Mouse (Mus musculus): ENCODE results near the gene Fam89a. TPM values are rescaled to one million over a fixed set of nuclear protein-coding genes. Genes with fewer than 3 reads are reported as not detected.
A peak's percentile ranks its signal among the peaks of the same experiment; 100 is the strongest.

The Fam89a gene
- polyA plus RNA-seq (2014; fragmentation: Nextera tagmentation; extraction: Ambion mirVana) = 1.2 and 1.4 TPM in 2 replicates

- ATAC-seq (replicated peaks; ENCODE audit: low FRiP score) (no peak; the same call in 1 of the 2 replicates), DNase-seq (ENCODE audit: low spot score) (peak; percentile 82)
- WGBS = under 1% methylated on average over 38 of the region's 41 CpGs
- Histone ChIP-seq H3K4me1 (replicated peaks; ENCODE audit: control insufficient read depth, insufficient read depth, low read length) (peaks cover 8% of the 10 kb centered on the region; the same call in 1 of the 2 replicates), H3K27me3 (ENCODE audit: control insufficient read depth, insufficient read depth, low read length) (peaks cover 37% of the 10 kb centered on the region), H3K9ac (ENCODE audit: low read length) (peak within 1 kb of the TSS; percentile 27), H3K36me3 (ENCODE audit: control insufficient read depth, insufficient read depth, low read length) (no peaks in the 10 kb centered on the region), H3K9me3 (ENCODE audit: control insufficient read depth, low read length) (no peaks in the 10 kb centered on the region), H3K4me2 (ENCODE audit: low read depth, low read length, severe bottlenecking) (peak within 1 kb of the TSS; percentile 74), H3K4me3 (ENCODE audit: low read depth, low read length) (peak within 1 kb of the TSS; percentile 49), H3K27ac (ENCODE audit: low read depth, low read length) (no peak within 1 kb of the TSS)
These were observed at the start of gene Fam89a for GRCm38 (mm10) chr8:124751709-124752173. TSS of gene Fam89a (minus strand) at chr8:124751832.

- H3K4me1 ChIP-seq (replicated peaks; ENCODE audit: control insufficient read depth, insufficient read depth, low read length) = no peaks in the 10 kb centered on the region
- WGBS = 52% methylated on average over 11 of the region's 11 CpGs
- no peak overlapping the region for H3K9ac ChIP-seq (ENCODE audit: low read length)
- no peak for DNase-seq (ENCODE audit: low spot score)
- H3K9me3 ChIP-seq (ENCODE audit: control insufficient read depth, low read length) = no peaks in the 10 kb centered on the region
- no peak overlapping the region for H3K4me3 ChIP-seq (ENCODE audit: low read depth, low read length)
- no peak overlapping the region for H3K4me2 ChIP-seq (ENCODE audit: low read depth, low read length, severe bottlenecking)
- no peak for ATAC-seq (replicated peaks; ENCODE audit: low FRiP score)
- H3K27ac ChIP-seq (ENCODE audit: low read depth, low read length) = no peak overlapping the region
- H3K27me3 ChIP-seq (ENCODE audit: control insufficient read depth, insufficient read depth, low read length) = peaks cover 4% of the 10 kb centered on the region
- H3K36me3 ChIP-seq (ENCODE audit: control insufficient read depth, insufficient read depth, low read length) = no peaks in the 10 kb centered on the region
These were observed 48.9 kb upstream of the Fam89a start for GRCm38 (mm10) chr8:124800542-124800941.

GRCm38 (mm10) chr8:124795781-124796488 is 44.3 kb upstream of the Fam89a start:
- 80% methylated on average over 8 of the region's 8 CpGs for WGBS
- Histone ChIP-seq H3K27ac (ENCODE audit: low read depth, low read length) (no peak overlapping the region), H3K27me3 (ENCODE audit: control insufficient read depth, insufficient read depth, low read length) (peaks cover 34% of the 10 kb centered on the region), H3K9me3 (ENCODE audit: control insufficient read depth, low read length) (no peaks in the 10 kb centered on the region), H3K4me2 (ENCODE audit: low read depth, low read length, severe bottlenecking) (no peak overlapping the region; the same call in 1 of the 2 replicates), H3K4me3 (ENCODE audit: low read depth, low read length) (0 out of 2 replicates have a peak overlapping the region, but pooled peaks have one; percentile 1), H3K4me1 (replicated peaks; ENCODE audit: control insufficient read depth, insufficient read depth, low read length) (peaks cover 11% of the 10 kb centered on the region), H3K9ac (ENCODE audit: low read length) (no peak overlapping the region), H3K36me3 (ENCODE audit: control insufficient read depth, insufficient read depth, low read length) (no peaks in the 10 kb centered on the region)
- DNase-seq (ENCODE audit: low spot score) = no peak
- ATAC-seq (replicated peaks; ENCODE audit: low FRiP score) = no peak

GRCm38 (mm10) chr8:124794486-124794780 is 42.8 kb upstream of the Fam89a start:
- peaks cover 11% of the 10 kb centered on the region for H3K4me1 ChIP-seq (replicated peaks; ENCODE audit: control insufficient read depth, insufficient read depth, low read length)
- no peak overlapping the region for H3K27ac ChIP-seq (ENCODE audit: low read depth, low read length)
- H3K4me3 ChIP-seq (ENCODE audit: low read depth, low read length) = peak overlapping the region; percentile 44
- peaks cover 36% of the 10 kb centered on the region for H3K27me3 ChIP-seq (ENCODE audit: control insufficient read depth, insufficient read depth, low read length)
- H3K9ac ChIP-seq (ENCODE audit: low read length) = peak overlapping the region; percentile 55
- H3K4me2 ChIP-seq (ENCODE audit: low read depth, low read length, severe bottlenecking) = peak overlapping the region; percentile 72
- DNase-seq (ENCODE audit: low spot score) = peak; percentile 86
- under 1% methylated on average over 25 of the region's 25 CpGs for WGBS
- no peaks in the 10 kb centered on the region for H3K36me3 ChIP-seq (ENCODE audit: control insufficient read depth, insufficient read depth, low read length)
- ATAC-seq (replicated peaks; ENCODE audit: low FRiP score) = peak; percentile 34
- no peaks in the 10 kb centered on the region for H3K9me3 ChIP-seq (ENCODE audit: control insufficient read depth, low read length)

- no peaks in the 10 kb centered on the region for H3K9me3 ChIP-seq (ENCODE audit: control insufficient read depth, low read length)
- ATAC-seq (replicated peaks; ENCODE audit: low FRiP score) (peak; percentile 26), DNase-seq (ENCODE audit: low spot score) (peak; percentile 69)
- no peaks in the 10 kb centered on the region for H3K36me3 ChIP-seq (ENCODE audit: control insufficient read depth, insufficient read depth, low read length)
- H3K27me3 ChIP-seq (ENCODE audit: control insufficient read depth, insufficient read depth, low read length) = peaks cover 36% of the 10 kb centered on the region
- peak overlapping the region; percentile 37; the same call in 1 of the 2 replicates for H3K27ac ChIP-seq (ENCODE audit: low read depth, low read length)
- H3K9ac ChIP-seq (ENCODE audit: low read length) = peak overlapping the region; percentile 55
- H3K4me3 ChIP-seq (ENCODE audit: low read depth, low read length) = peak overlapping the region; percentile 44
- H3K4me1 ChIP-seq (replicated peaks; ENCODE audit: control insufficient read depth, insufficient read depth, low read length) = peaks cover 11% of the 10 kb centered on the region
- under 1% methylated on average over 74 of the region's 81 CpGs for WGBS
- peak overlapping the region; percentile 72 for H3K4me2 ChIP-seq (ENCODE audit: low read depth, low read length, severe bottlenecking)
These were observed 42.2 kb upstream of the Fam89a start for GRCm38 (mm10) chr8:124793661-124794485.

GRCm38 (mm10) chr8:124793172-124793651 is 41.6 kb upstream of the Fam89a start:
- DNase-seq (ENCODE audit: low spot score) (peak; percentile 96), ATAC-seq (replicated peaks; ENCODE audit: low FRiP score) (peak; percentile 83)
- peaks cover 11% of the 10 kb centered on the region for H3K4me1 ChIP-seq (replicated peaks; ENCODE audit: control insufficient read depth, insufficient read depth, low read length)
- WGBS = under 1% methylated on average over 27 of the region's 51 CpGs
- H3K9ac ChIP-seq (ENCODE audit: low read length) = peak overlapping the region; percentile 55
- peaks cover 36% of the 10 kb centered on the region for H3K27me3 ChIP-seq (ENCODE audit: control insufficient read depth, insufficient read depth, low read length)
- no peaks in the 10 kb centered on the region for H3K36me3 ChIP-seq (ENCODE audit: control insufficient read depth, insufficient read depth, low read length)
- peak overlapping the region; percentile 72 for H3K4me2 ChIP-seq (ENCODE audit: low read depth, low read length, severe bottlenecking)
- H3K27ac ChIP-seq (ENCODE audit: low read depth, low read length) = peak overlapping the region; percentile 37
- H3K9me3 ChIP-seq (ENCODE audit: control insufficient read depth, low read length) = no peaks in the 10 kb centered on the region
- H3K4me3 ChIP-seq (ENCODE audit: low read depth, low read length) = peak overlapping the region; percentile 44

GRCm38 (mm10) chr8:124792708-124793107 is 41.1 kb upstream of the Fam89a start, which contains the start of gene Trim67:
TSS of gene Trim67 (plus strand) at chr8:124793092.
- peak within 1 kb of the TSS; percentile 55 for H3K9ac ChIP-seq (ENCODE audit: low read length)
- H3K27me3 ChIP-seq (ENCODE audit: control insufficient read depth, insufficient read depth, low read length) = peaks cover 36% of the 10 kb centered on the region
- no peaks in the 10 kb centered on the region for H3K9me3 ChIP-seq (ENCODE audit: control insufficient read depth, low read length)
- peak within 1 kb of the TSS; percentile 54 for H3K27ac ChIP-seq (ENCODE audit: low read depth, low read length)
- DNase-seq (ENCODE audit: low spot score) (peak; percentile 91), ATAC-seq (replicated peaks; ENCODE audit: low FRiP score) (peak; percentile 86)
- H3K36me3 ChIP-seq (ENCODE audit: control insufficient read depth, insufficient read depth, low read length) = no peaks in the 10 kb centered on the region
- H3K4me2 ChIP-seq (ENCODE audit: low read depth, low read length, severe bottlenecking) = peak within 1 kb of the TSS; percentile 72
- H3K4me3 ChIP-seq (ENCODE audit: low read depth, low read length) = peak within 1 kb of the TSS; percentile 44
- under 1% methylated on average over 26 of the region's 39 CpGs for WGBS
- H3K4me1 ChIP-seq (replicated peaks; ENCODE audit: control insufficient read depth, insufficient read depth, low read length) = peaks cover 11% of the 10 kb centered on the region

GRCm38 (mm10) chr8:124792186-124792585 is 40.6 kb upstream of the Fam89a start:
- 0 out of 2 replicates have a peak, but pooled peaks have one; percentile 10 for ATAC-seq (replicated peaks; ENCODE audit: low FRiP score)
- Histone ChIP-seq H3K9me3 (ENCODE audit: control insufficient read depth, low read length) (no peaks in the 10 kb centered on the region), H3K27me3 (ENCODE audit: control insufficient read depth, insufficient read depth, low read length) (peaks cover 36% of the 10 kb centered on the region), H3K4me3 (ENCODE audit: low read depth, low read length) (peak overlapping the region; percentile 44), H3K36me3 (ENCODE audit: control insufficient read depth, insufficient read depth, low read length) (no peaks in the 10 kb centered on the region), H3K27ac (ENCODE audit: low read depth, low read length) (peak overlapping the region; percentile 54; the same call in 1 of the 2 replicates), H3K4me2 (ENCODE audit: low read depth, low read length, severe bottlenecking) (peak overlapping the region; percentile 72), H3K4me1 (replicated peaks; ENCODE audit: control insufficient read depth, insufficient read depth, low read length) (peaks cover 11% of the 10 kb centered on the region), H3K9ac (ENCODE audit: low read length) (peak overlapping the region; percentile 55)
- under 1% methylated on average over 32 of the region's 32 CpGs for WGBS
- DNase-seq (ENCODE audit: low spot score) = peak; percentile 71
